Mouse (Mus musculus) kidney, postnatal 36 days (tissue): ENCODE data around the gene Cyp3a41a.
"Not testable (repeated sequence)": the region's sequence is repeated elsewhere in the genome, so short reads cannot be mapped to it uniquely, and the experiment has no call there.

Experiments
- DNase-seq, 2 experiments: peaks; one replicate each; pipeline ENCODE4 v3.0.0; 2021 to 2022; ENCODE audit warnings: mixed read lengths in 2 of 2

Gene Cyp3a41a

DNA sequence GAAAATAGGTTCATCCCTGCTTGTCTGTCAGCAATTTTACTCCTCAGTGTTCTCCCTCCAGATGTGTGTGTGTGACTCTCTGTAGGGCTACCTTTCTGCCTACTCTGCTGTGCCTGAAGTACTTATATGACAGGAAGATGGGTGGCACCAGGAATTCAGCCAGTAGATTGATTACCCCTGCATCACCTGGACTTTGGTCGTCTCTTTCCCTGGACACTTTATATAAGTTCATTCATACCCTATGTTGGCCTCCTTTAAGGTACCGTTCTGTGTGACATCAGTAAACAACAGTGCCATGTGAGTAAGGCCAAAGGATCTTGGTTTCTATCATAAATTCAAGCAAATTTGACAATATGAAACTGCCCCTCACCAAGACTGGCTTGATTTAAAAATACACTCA lies at the start of gene Cyp3a41a:
TSS of gene Cyp3a41a (minus strand) at position 101 of the 400 bp plus-strand sequence.
- not testable (repeated sequence) for DNase-seq

DNA sequence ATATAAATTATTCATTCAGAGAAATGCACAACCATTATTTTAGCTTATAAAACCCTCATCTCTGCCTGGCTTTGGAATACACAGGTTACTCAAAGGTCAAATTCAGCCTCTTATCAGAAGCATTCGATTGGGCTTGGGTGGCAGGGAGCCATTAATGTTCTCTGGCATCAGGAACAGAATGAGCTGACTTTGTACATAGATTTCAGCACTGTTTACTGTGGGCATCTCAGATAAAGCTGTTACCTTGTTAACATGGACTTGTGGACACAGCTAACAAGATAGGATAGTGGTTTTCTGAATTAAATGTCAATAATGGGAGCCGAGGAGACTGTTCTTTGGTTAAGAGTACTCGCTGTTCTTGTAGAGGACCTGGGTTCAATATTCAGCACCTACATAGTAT lies 17.6 kb upstream of the Cyp3a41a start:
- not testable (repeated sequence) for DNase-seq

DNA sequence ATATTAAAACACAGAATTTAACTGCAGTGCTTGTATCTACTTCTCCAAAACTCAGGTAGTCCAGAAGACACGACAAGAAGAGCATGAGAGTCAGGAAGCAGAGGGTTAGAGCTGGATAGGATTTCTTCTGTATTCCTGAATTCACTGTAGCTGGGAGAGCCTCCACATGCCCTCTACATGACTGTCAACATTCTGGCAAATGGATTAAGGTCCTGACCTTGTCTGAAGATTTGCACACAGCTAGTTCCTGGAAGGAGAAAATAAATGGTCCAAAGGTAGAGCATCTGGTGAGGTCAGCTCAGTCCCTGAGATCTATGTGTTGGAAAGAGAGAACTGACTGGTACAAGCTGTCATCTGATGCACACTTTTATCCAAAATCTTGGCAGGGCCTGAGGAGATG lies 5.6 kb downstream of the Cyp3a41a start:
- not testable (repeated sequence) for DNase-seq

DNA sequence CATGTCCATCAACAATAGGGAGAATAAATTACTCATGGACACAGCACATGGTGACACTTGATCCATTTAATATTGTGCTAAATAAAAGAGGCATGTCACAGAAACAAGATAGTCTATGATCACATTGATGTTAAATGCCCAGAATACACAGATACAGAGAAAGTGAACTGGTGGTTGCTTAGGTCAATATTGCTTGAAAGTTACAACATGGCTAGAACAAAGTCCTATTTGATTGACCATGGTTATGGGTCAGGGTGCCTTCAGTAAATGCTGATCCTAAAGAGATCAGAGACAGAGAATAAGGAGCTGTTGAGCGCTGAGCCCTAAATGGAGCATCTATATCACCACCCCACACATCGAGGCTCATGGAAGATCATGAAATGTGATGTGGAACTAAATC lies 12.6 kb downstream of the Cyp3a41a start:
- not testable (repeated sequence) for DNase-seq

DNA sequence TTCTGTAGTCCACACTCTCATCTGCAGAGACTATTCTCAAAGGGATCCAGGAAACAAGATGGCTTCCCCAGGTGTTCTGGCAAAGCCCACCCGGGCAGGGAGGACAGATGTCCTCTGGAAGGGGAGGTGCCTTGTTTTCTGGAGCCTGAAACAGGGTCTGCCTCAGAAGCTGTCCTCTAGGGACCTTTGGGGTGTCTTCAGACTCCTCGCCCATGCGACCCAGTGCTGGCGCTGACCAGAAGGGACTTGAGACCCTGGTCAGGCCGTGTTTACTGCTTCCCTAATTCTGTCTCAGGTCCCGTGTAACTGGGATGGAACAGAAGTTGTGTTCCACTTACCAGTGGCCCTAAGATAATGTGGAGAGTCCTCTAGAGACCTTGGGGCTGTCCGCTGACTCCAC lies 57.9 kb downstream of the Cyp3a41a start:
- no peak for DNase-seq

DNA sequence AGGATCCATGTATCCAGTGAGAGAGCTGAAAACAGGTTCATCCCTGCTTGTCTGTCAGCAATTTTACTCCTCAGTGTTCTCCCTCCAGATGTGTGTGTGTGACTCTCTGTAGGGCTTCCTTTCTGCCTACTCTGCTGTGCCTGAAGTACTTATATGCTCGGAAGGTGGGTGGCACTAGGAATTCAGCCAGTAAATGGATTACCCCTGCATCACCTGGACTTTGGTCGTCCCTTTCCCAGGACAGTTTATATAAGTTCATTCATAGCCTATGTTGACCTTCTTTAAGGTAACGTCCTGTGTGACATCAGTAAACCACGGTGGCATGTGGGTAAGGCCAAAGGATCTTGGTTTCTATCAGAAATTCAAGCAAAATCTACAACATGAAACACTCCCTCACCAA lies 72.2 kb downstream of the Cyp3a41a start:
- no peak for DNase-seq
